Mouse (Mus musculus): ENCODE results near the gene Ankrd2.

Gene Ankrd2

GRCm38 (mm10) chr19:42035456-42036248, at the start of gene Ankrd2:
Ankrd2 (plus strand) TSS chr19:42036000.
- DNase-seq (ENCODE audit: low read depth, low spot score), result peak; percentile 83

GRCm38 (mm10) chr19:41987206-41987605, 48.6 kb upstream of the Ankrd2 start:
- DNase-seq (ENCODE audit: low read depth, low spot score), result no peak

DNA sequence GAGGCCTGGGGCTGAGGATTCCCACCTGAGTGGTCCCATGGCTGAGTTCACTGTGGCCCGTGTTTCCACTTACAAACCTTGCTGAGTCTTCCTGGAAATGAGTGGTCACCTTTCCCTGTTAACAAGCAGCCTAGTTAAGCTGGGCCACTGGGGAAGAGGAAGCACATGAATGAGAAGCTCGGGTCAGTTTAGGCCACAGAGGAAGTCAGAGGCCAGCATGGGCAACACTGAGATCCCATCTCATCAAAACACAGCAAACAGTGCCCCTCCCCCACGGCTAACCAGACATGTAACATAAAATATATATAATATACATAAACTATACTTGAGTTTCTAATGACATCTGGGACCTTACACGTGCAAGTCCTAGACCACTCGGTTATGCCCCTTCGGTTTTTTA, 46.0 kb upstream of the Ankrd2 start:
- no peak for DNase-seq (ENCODE audit: low read depth, low spot score)

- DNase-seq (ENCODE audit: low read depth, low spot score), result no peak
These were observed 43.8 kb upstream of the Ankrd2 start for GRCm38 (mm10) chr19:41991926-41992477.

- no peak for DNase-seq (ENCODE audit: low read depth, low spot score)
These were observed 42.8 kb upstream of the Ankrd2 start for GRCm38 (mm10) chr19:41992971-41993370.

- DNase-seq (ENCODE audit: low read depth, low spot score), result no peak
These were observed 42.3 kb upstream of the Ankrd2 start for GRCm38 (mm10) chr19:41993484-41993883.

DNA sequence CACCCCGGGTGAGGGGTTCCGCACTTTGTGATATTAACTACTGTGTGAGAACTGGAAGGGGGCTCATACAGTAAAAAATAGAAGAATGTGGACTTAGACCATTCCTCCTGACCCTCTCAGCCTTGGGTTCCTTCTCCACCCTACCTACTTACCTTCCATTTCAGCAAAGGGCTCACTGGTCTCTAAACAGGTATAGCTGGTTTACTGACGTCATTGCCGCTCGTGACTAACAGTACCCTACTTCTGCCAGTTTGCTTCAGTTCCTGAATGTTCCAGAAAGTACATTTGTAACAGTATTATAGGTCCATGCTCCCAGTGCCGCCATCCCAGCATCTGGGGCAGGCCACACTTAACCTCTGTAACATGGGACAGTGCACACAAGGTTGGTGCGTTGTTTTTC, 41.8 kb upstream of the Ankrd2 start:
- no peak for DNase-seq (ENCODE audit: low read depth, low spot score)

GRCm38 (mm10) chr19:41995483-41995882, 40.3 kb upstream of the Ankrd2 start:
- no peak for DNase-seq (ENCODE audit: low read depth, low spot score)

GRCm38 (mm10) chr19:41997090-41997489, 38.7 kb upstream of the Ankrd2 start:
- DNase-seq (ENCODE audit: low read depth, low spot score), result no peak

DNA sequence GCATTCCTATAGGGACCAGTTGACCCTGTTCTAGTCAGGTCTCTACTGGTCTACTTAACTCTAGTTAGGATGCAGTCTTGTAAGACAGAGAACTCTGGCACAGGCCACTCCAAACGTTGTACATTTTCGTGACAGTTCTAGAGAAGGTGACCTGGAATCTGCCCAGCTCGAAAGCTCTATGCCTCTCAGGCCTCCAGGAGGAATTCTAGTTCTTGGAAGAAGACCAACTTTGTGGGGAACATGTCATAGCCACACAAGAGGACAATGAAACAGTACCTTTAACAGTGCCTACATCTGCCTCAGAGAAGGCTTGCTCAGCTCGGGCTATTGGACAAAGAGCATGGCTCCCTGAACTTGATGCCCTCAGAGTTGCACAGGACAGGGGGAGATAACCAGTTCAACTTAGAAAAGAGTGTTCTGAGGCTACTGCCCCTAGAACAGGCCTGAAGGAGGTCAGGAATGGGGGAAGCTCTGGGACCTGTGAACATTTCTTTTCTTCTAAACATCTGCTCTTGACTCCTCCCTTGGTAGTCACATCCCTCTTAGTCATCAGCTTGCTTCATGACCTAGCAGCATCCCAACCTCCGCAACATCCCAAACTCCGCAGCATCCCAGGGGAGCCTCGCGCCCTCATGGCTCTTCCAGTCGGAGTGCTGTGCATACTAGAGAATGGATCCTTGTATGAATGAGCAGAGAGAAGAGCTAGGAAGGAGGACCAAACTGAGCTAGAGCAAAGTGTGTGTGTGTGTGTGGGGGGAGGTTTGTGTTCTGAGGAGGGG, 36.8 kb upstream of the Ankrd2 start:
- DNase-seq (ENCODE audit: low read depth, low spot score), result no peak

DNA sequence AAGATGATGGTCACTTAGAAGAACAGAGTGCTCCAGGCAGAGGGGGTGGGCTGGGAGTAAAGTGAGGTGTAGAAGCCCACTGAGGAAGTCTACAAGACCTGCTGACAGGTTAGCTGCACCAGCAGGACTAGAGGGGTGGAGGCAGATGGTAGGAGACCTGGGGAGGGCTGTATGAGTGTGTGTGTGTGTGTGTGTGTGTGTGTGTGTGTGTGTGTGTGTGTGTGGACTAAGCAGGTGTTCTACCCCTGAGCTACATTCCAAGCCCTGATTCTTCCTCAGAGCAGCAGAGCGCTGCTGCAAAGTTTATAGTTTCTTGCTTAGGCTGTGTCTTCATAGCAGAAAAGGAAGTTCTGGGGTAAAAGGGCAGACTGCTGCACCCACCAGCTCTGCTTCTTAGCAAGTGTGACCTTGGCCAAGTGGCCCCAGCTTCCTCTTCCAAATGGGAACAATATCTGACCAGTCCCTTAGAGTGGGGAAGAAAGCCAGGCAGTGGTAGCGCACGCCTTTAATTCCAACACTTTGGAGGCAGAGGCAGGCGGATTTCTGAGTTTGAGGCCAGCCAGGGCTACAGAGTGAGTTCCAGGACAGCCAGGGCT, 36.0 kb upstream of the Ankrd2 start:
- DNase-seq (ENCODE audit: low read depth, low spot score), result no peak

GRCm38 (mm10) chr19:42000446-42000958, 35.3 kb upstream of the Ankrd2 start:
- peak; percentile 53 for DNase-seq (ENCODE audit: low read depth, low spot score)

GRCm38 (mm10) chr19:42001253-42001980, 34.4 kb upstream of the Ankrd2 start:
- no peak for DNase-seq (ENCODE audit: low read depth, low spot score)

DNA sequence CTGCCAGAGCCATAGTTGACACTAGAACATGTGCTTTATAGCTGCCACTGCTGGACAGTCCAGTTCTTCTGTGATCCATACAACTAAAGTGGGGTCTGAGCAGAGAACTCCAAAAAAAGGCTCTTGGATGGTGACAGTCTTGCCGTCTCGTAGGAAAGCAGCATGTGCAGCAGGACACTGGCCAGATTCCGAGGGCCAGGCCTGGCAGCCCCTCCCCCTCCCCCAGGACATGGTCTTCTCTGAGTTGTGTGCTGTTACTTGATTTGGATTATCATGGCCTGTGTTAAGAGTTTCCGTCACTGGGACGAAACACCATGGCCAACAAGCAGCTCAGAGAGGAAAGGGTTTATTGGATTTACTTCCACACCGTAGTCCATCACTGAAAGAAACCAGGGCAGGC, 31.5 kb upstream of the Ankrd2 start:
- DNase-seq (ENCODE audit: low read depth, low spot score), result no peak

GRCm38 (mm10) chr19:42005616-42006015, 30.2 kb upstream of the Ankrd2 start:
- DNase-seq (ENCODE audit: low read depth, low spot score), result no peak

GRCm38 (mm10) chr19:42006568-42006967, 29.2 kb upstream of the Ankrd2 start:
- no peak for DNase-seq (ENCODE audit: low read depth, low spot score)

DNA sequence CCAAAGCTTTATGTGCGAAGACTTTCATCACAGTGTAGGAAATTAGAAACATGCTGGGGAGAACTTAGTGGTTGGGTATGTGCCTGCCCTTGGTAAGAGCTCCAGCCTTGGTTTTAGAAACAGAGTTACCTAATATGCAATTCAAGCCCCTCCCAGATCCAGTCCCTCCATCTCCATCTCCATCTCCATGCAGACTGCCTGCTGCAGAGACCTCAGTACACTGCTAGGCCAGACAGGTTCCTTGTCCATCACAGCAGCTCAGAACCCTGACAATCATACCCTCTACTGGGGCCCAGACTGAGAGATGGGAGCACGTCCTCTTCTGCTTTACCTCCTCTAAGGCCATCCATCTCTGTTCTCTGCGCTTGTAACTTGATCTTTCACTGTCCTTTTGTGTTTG, 27.2 kb upstream of the Ankrd2 start:
- peak; percentile 48 for DNase-seq (ENCODE audit: low read depth, low spot score)

- DNase-seq (ENCODE audit: low read depth, low spot score), result no peak
These were observed 26.7 kb upstream of the Ankrd2 start for GRCm38 (mm10) chr19:42009067-42009466.

- DNase-seq (ENCODE audit: low read depth, low spot score), result no peak
These were observed 25.4 kb upstream of the Ankrd2 start for GRCm38 (mm10) chr19:42010436-42010835.

DNA sequence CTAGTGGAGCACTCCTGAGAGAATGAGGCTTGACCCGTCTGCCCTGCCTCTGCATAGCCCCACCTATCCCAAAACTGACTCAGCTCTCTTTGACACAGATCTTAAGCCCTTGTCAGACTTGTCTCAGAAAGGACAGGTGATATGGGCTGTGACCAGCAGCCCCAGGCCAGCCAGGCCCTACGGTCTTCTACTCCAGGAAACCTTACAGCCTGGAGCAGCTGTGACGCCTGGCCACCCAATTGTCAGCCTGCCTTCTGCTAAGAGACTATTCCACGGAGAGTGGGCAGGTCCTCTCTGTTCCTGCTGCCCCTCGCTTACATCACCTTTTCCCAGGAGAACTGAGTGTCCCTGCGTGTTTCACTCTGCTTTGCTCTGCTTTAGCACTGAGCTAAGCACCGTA, 24.7 kb upstream of the Ankrd2 start:
- no peak for DNase-seq (ENCODE audit: low read depth, low spot score)

DNA sequence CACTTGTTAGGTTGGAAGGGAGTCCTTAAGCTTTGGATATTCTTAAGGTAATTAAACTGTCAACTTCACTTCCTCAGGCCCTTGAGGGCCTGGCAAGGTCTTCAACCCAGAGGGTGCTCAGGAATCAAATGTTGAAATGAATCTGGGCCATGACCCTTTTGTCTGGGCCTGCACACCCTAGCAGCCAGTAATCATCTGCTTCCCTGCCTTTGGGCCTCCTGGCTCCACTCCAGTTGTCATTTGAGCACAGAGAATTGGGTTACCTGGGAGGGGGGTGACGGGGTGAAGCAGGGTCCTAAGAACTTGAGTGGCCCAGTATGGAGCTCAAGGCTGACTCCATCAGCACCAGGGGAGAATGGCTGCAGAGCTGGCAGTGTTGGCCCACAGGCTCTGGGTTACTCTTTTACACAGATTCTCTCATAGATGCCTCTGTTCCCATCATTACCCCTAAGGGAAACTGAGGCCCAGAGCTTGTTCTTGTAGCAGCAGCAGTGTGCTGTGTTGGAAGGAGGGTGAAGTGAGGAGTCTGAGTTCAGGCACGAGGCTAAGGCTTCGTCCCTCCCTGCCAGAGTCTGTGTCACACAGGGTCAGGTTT, 21.5 kb upstream of the Ankrd2 start:
- no peak for DNase-seq (ENCODE audit: low read depth, low spot score)
